Mouse (Mus musculus) stomach, postnatal 0 days (tissue): ENCODE data around the gene Klhdc8a.

Source experiments
- CTCF ChIP-seq: IDR thresholded peaks from 2 replicates; pipeline ENCODE4 v1.5.1; 2016; ENCODE audit warnings: antibody characterized with exemption, low read depth, mild to moderate bottlenecking, moderate library complexity
- EP300 ChIP-seq: optimal IDR thresholded peaks from 2 replicates; pipeline ENCODE3; 2016; ENCODE audit warnings: antibody characterized with exemption

DNA sequence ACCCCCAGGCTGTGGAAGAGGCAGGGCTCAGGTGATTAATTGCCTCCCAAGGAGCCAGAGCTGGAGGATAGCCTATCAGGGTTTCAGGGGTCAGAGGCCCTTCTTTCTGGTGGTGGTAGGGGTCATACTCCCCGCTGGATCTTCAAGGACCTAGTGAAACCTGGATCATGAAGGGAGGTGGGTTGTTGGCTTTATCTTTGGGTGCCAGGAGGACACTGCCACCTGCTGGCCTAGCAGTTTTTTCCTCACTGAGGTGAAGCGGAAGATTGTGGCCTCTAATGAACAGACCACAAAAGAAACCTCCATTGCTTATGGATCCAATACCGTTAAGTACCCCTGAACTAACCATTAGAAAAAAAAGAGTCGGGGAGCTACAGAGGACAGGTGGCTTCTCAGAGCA, 7.7 kb downstream of the Klhdc8a start:
- TF ChIP-seq EP300: no peak
- peak; percentile 78 for TF ChIP-seq CTCF
